Mouse (Mus musculus) CD4-positive helper T cell, adult 2 months (primary cell): Measurements from ENCODE around the gene Shroom1.

Experiments
- DNase-seq: peaks from one replicate; pipeline ENCODE4 v3.0.0-alpha.2; 2012; ENCODE audit warnings: low read depth, missing footprints, low spot score

Shroom1 gene

GRCm38 (mm10) chr11:53508152-53508551, 51.1 kb downstream of the Shroom1 start:
- no peak for DNase-seq

GRCm38 (mm10) chr11:53508591-53508990, 51.6 kb downstream of the Shroom1 start:
- DNase-seq = no peak

GRCm38 (mm10) chr11:53510351-53510750, 53.3 kb downstream of the Shroom1 start:
- no peak for DNase-seq

- DNase-seq = peak; percentile 61
Measured at GRCm38 (mm10) chr11:53516775-53517627, 60.0 kb downstream of the Shroom1 start.
